Mouse (Mus musculus) C2C12 (cell line): Measurements from ENCODE around the gene Map4. TPM values are rescaled to one million over a fixed set of nuclear protein-coding genes. Genes with fewer than 3 reads are reported as not detected.

Source experiments
- H3K27me3 ChIP-seq: one replicate; pipeline ENCODE4 v1.6.1; 2011; ENCODE audit not compliant: control insufficient read depth, insufficient read depth, insufficient read length
- H3K36me3 ChIP-seq: one replicate; pipeline ENCODE4 v1.6.1; 2011; ENCODE audit not compliant: control insufficient read depth, insufficient read depth
- H3K4me3 ChIP-seq: one replicate; pipeline ENCODE4 v1.5.1; 2011; ENCODE audit warnings: mild to moderate bottlenecking, control low read depth; ENCODE audit not compliant: poor library complexity, insufficient read depth, severe bottlenecking
- H3K79me2 ChIP-seq: one replicate; pipeline ENCODE4 v1.6.1; 2011; ENCODE audit not compliant: control insufficient read depth, insufficient read depth
- H3K79me3 ChIP-seq: one replicate; pipeline ENCODE4 v1.6.1; 2011; ENCODE audit warnings: low read depth, control low read depth
- H3ac ChIP-seq: one replicate; pipeline ENCODE3; 2011; ENCODE audit warnings: low read depth; ENCODE audit not compliant: control insufficient read depth, insufficient read length
- CEBPB ChIP-seq: IDR thresholded peaks from one replicate; pipeline ENCODE4 v1.6.1; 2011; ENCODE audit warnings: low read depth, mild to moderate bottlenecking, control low read depth, moderate library complexity
- CTCF ChIP-seq: IDR thresholded peaks from one replicate; pipeline ENCODE4 v1.5.1; 2011; ENCODE audit not compliant: control insufficient read depth, insufficient read depth, insufficient read length
- FOSL1 ChIP-seq: IDR thresholded peaks from one replicate; pipeline ENCODE4 v1.8.0; 2011; ENCODE audit warnings: mild to moderate bottlenecking, low read length; ENCODE audit not compliant: poor library complexity, insufficient read depth, severe bottlenecking
- MAX ChIP-seq: IDR thresholded peaks from one replicate; pipeline ENCODE4 v1.6.1; 2011; ENCODE audit warnings: mild to moderate bottlenecking, control low read depth
- MYOD1 ChIP-seq: IDR thresholded peaks from one replicate; pipeline ENCODE4 v1.6.1; 2011; ENCODE audit warnings: low read depth; ENCODE audit not compliant: control insufficient read depth, insufficient read length
- MYOG ChIP-seq: IDR thresholded peaks from one replicate; pipeline ENCODE4 v1.6.1; 2011; ENCODE audit not compliant: control insufficient read depth, insufficient read length; ENCODE audit errors: extremely low read depth
- USF1 ChIP-seq: IDR thresholded peaks from one replicate; pipeline ENCODE4 v1.6.1; 2011; ENCODE audit warnings: low read depth, mild to moderate bottlenecking, control low read depth, moderate library complexity
- polyA plus RNA-seq: library from polyadenylated mRNA; unstranded; fragments of >200 nt; fragmentation: generic; extraction: Trizol; gene quantifications from one replicate; pipeline ENCODE4 v1.2.1, GENCODE M21; 2012; ENCODE audit warnings: missing spikeins

The Map4 gene
- polyA plus RNA-seq, 1 experiment: 135 TPM

- H3K27me3 ChIP-seq: no peaks in the 10 kb centered on the region
Measured at GRCm38 (mm10) chr9:109900604-109901003, 30.7 kb upstream of the Map4 start.

GRCm38 (mm10) chr9:109902246-109902645 is 29.0 kb upstream of the Map4 start:
- H3K36me3 ChIP-seq: no peaks in the 10 kb centered on the region
- H3K27me3 ChIP-seq: no peaks in the 10 kb centered on the region
- H3K4me3 ChIP-seq: no peak overlapping the region
- H3K79me3 ChIP-seq: no peaks in the 10 kb centered on the region
- H3K79me2 ChIP-seq: no peaks in the 10 kb centered on the region
- no peak for TF ChIP-seq CEBPB
- no peak for TF ChIP-seq MYOD1
- no peak for TF ChIP-seq FOSL1
- no peak for TF ChIP-seq MYOG
- TF ChIP-seq CTCF: no peak
- TF ChIP-seq USF1: no peak
- TF ChIP-seq MAX: no peak
- H3ac ChIP-seq: no peak overlapping the region

More at GRCm38 (mm10) chr9:109900604-109901003, 30.7 kb upstream of the Map4 start:
- H3K79me2 ChIP-seq: no peaks in the 10 kb centered on the region
- no peak for TF ChIP-seq USF1
- TF ChIP-seq MYOD1: no peak
- no peak for TF ChIP-seq FOSL1
- TF ChIP-seq MAX: no peak
- TF ChIP-seq MYOG: no peak
- TF ChIP-seq CTCF: no peak
- TF ChIP-seq CEBPB: no peak
- no peak overlapping the region for H3ac ChIP-seq
- peaks cover 12% of the 10 kb centered on the region for H3K36me3 ChIP-seq
- no peak overlapping the region for H3K4me3 ChIP-seq
- H3K79me3 ChIP-seq: no peaks in the 10 kb centered on the region

DNA sequence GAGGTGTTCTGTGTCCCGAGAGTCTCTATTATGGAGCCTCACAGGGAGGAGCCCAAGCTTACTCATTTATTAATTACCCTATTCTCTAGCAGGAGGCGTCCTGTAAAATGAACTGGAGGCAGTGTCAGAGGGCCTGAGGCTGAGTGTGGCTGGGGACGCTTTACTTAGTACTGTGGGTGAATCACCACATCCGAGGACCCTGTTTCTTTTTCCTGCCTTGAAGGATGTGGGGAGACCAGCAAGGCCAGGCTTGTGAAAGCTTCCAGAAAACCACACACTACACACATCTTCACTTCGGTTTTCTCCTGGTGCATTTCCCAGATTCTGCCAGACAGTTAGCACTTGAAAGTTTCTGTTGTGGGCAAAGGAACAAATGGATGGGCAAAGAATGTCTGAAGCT is 28.5 kb upstream of the Map4 start:
- no peaks in the 10 kb centered on the region for H3K27me3 ChIP-seq

DNA sequence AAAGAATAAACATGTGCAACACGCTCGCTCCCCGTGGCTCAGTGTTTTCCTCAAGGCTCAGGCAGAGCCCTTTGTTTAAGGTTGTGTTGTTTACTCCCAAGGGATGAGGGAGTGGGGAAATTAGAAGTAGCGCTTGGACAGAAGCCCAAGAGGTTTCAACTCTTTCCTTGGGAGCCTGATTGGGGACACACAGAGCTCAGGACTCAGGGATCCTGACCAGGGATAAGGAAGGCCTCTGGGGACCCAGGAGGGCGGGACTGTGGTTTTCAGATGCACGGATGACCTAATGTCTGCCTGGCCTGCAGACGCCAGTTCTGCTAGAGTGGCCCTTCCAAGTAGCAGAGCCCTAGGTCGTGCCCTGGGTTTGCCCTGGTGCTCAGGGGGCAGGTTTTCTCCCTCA is 24.0 kb upstream of the Map4 start:
- Histone ChIP-seq H3K79me3 (no peaks in the 10 kb centered on the region), H3ac (no peak overlapping the region), H3K27me3 (no peaks in the 10 kb centered on the region), H3K4me3 (no peak overlapping the region), H3K79me2 (no peaks in the 10 kb centered on the region), H3K36me3 (no peaks in the 10 kb centered on the region)
- no peak for TF ChIP-seq MYOD1
- peak; percentile 23 for TF ChIP-seq MAX

More for the DNA sequence above, 28.5 kb upstream of the Map4 start:
- Histone ChIP-seq H3K36me3 (no peaks in the 10 kb centered on the region), H3K79me3 (no peaks in the 10 kb centered on the region), H3K4me3 (no peak overlapping the region), H3K79me2 (no peaks in the 10 kb centered on the region), H3ac (no peak overlapping the region)
- no peak for TF ChIP-seq MAX
- TF ChIP-seq CEBPB: no peak
- no peak for TF ChIP-seq USF1
- TF ChIP-seq MYOD1: no peak
- no peak for TF ChIP-seq CTCF
- no peak for TF ChIP-seq FOSL1
- no peak for TF ChIP-seq MYOG

DNA sequence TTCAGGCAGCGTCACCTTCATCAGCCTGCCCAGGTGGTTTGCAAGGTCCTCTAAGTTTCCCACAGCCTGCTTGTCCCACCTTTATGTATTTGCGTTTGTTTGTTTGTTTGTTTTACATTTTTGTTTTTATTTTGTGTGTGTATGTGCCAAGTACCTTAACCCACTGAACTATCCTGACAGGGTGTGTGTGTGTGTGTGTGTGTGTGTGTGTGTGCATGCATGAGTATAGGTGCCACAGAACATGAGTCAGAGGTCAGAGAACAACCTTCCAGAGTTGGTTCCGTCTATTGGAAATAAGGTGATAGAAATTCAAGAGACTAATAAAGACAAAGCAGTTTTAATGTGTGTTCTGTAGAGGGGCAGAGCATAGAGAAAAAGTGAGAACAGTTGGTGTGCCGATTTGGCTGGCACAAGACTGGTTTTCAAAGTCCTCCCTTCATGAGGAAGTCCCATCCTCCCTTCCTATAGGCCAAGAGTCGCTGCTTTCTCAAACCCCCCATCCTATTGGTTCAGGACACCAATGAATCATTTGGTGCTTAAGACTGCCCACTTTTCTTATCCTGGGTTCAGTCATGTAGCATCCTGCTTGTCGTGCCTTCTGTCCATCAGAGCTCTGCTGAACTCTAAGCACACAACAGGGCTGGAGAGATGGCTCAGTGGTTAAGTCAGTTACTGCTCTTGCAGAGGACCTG is 23.3 kb upstream of the Map4 start:
- Histone ChIP-seq H3K79me2 (no peaks in the 10 kb centered on the region), H3K4me3 (no peak overlapping the region), H3K36me3 (no peaks in the 10 kb centered on the region), H3K79me3 (no peaks in the 10 kb centered on the region), H3ac (no peak overlapping the region), H3K27me3 (no peaks in the 10 kb centered on the region)
- TF ChIP-seq MYOD1: no peak
- TF ChIP-seq CEBPB: no peak
- no peak for TF ChIP-seq USF1
- TF ChIP-seq CTCF: no peak
- no peak for TF ChIP-seq FOSL1
- TF ChIP-seq MYOG: no peak
- no peak for TF ChIP-seq MAX

GRCm38 (mm10) chr9:109909102-109909501 is 22.2 kb upstream of the Map4 start:
- no peaks in the 10 kb centered on the region for H3K36me3 ChIP-seq
- no peak for TF ChIP-seq CEBPB
- TF ChIP-seq FOSL1: no peak
- no peak for TF ChIP-seq USF1
- no peak for TF ChIP-seq MYOD1
- TF ChIP-seq MAX: no peak
- TF ChIP-seq MYOG: no peak
- no peak for TF ChIP-seq CTCF
- H3K27me3 ChIP-seq: no peaks in the 10 kb centered on the region
- H3K79me2 ChIP-seq: no peaks in the 10 kb centered on the region
- H3ac ChIP-seq: no peak overlapping the region
- H3K79me3 ChIP-seq: no peaks in the 10 kb centered on the region
- no peak overlapping the region for H3K4me3 ChIP-seq
